Mouse (Mus musculus) left cerebral cortex, adult 11 months (tissue): Measurements from ENCODE around the gene Acad10.
"Not testable (repeated sequence)": the region's sequence is repeated elsewhere in the genome, so short reads cannot be mapped to it uniquely, and the experiment has no call there.

Experiments
- DNase-seq: peaks from one replicate; pipeline ENCODE4 v3.0.0; 2022; ENCODE audit warnings: low spot score

The Acad10 gene

GRCm38 (mm10) chr5:121656866-121657265 lies 3.4 kb downstream of the Acad10 start:
- DNase-seq, result not testable (repeated sequence)

- DNase-seq, result no peak
These were observed 5.8 kb downstream of the Acad10 start for GRCm38 (mm10) chr5:121654526-121654925.

DNA sequence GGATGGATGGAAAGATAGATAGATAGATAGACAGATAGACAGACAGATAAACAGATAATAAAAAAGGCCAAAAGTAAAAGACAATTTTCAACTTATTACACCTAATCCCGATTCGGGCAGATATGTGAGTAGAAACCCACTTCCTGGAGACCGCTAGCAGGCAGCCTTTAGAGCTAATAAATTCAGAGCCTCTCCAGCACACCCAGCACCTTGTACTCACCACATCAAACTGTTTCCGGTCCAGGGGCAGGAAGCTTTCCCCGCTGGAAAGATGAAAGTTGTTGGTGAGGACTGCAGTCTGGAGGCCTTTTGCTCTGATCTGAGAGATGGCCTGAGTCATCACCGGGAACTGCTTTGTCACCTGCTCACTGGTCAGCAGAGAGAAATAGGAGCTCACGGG lies 11.2 kb downstream of the Acad10 start:
- DNase-seq, result no peak

DNA sequence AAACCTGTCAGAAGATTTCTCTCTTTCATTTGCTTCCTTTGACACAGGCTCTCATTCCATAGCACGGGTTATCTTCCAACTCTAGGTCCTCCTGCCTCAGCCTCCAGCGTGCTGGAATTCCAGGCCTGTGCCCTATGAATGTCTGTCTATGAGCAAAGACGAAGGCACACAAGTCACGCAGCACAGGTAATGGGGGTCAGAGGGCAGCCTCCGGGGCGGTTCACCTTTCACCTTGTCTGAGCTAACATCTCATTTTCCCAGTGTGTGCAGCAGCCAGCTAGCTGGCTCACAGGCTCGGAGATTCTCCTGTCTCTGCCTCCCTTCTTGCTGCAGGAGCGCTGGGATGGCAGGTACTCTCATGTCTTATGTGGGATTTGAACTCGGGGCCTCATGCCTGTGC lies 20.7 kb downstream of the Acad10 start:
- no peak for DNase-seq

DNA sequence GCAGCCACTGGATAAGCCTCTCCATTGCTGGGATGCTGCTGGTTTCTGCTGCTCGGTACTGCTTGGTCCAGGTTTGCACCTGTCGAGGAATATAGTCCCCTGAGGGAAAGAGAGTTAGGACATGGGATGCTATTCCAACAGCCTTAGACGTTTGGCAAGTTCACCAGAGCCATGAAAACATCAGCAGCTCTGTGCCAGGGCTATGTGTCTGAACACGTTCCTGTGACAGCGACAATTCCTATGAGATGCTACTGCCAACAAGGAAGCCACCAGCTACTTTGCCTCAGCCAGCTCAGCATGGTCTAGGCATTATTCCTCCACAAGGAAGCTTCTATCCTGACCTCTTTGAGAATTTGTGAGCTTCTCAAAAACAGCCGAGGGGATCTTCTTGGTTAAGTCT lies 23.0 kb downstream of the Acad10 start:
- no peak for DNase-seq

GRCm38 (mm10) chr5:121634668-121635067 lies 25.6 kb downstream of the Acad10 start:
- DNase-seq, result no peak

- DNase-seq, result no peak
These were observed 27.5 kb downstream of the Acad10 start for GRCm38 (mm10) chr5:121632804-121633203.

DNA sequence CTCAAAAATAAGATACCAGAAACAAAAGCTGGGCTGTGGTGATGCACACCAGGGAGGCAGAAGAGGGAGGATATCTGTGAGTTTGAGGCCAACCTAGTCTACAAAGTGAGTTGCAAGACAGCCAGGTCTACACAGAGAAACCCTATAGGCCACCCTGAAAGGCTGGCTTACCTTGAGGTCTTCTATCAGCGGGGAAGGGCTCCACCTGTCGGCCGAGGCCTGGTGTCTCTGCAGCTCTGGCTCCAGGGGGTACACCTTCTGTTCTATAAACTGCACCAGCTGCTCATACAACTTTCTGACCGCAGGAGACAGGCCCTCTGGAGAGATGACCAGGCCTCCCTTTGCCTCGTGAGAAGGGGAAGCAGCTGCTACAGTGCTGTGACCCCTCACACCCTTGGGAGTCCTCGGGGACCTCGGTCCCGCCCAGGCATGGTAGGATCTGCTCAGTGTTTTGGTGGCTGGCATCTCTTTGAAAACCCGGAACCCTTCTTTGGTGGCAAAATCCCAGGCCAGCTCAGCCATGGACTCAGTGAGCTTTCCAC lies 29.1 kb downstream of the Acad10 start:
- not testable (repeated sequence) for DNase-seq

DNA sequence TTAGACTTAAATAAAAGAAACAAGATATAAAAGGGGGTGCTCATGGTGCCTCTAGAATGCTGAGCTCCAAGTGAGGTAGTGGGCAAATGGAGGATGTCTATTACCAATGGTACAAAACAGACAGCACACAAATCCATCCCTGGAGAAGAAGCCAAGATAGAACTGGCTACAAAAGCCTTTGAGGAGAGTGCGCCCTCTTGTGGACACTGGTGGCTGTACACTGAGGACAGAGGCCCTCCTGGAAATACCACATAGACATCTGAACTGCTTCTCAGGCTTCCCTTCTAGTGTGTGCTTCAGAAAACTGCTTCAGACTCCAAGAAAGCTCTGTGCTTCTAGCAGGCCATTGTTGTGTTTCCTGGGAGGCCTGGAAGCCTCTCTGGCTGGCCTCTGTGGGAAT lies 32.4 kb downstream of the Acad10 start:
- DNase-seq, result peak; percentile 51

- DNase-seq, result no peak
These were observed 37.1 kb downstream of the Acad10 start for GRCm38 (mm10) chr5:121623241-121623640.

GRCm38 (mm10) chr5:121621102-121621501 lies 39.2 kb downstream of the Acad10 start:
- no peak for DNase-seq

DNA sequence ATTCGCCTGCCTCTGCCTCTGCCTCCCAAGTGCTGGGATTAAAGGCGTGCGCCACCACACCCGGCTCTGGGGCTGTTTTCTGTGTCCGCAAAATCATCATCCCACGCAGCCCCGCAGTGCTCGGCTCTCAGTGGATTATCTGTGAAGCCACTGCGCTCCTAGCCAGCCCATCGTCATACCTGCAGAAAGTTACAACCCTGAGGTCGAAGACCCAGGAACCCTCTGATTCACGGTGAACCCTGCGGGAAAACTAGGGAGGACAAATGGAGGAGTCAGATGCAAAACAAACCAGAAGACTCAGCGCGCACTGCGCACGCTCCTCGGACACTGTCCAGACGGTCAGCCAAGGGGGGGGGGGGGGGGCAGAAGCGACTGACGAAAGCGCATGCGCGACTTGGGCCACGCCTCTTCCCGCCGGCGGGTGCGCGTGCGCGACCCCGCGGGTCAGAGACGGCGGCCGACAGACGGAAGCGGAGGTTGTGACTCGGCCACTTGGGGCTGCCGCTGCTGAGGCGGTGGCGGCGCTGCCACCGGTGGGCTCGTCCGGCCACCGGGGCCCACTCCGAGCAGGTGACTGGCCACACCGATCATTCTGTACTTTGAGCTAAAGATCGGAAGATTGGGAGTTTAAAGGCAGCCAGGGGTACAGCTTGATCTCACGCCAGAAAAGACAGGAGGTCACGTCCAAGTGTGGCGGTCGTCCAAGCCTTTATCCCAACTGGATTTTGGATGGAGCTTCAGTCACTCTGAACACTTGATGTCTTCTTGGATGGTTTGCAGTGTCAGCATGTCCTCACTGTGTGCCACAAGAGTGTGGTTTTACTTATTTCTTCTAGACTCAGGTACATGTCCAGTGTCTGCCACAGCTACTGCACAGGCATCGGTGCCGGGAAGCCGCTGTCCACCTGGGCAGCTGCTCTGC lies 41.5 kb downstream of the Acad10 start, which contains the start of gene Acad12:
TSS of gene Acad12 (minus strand) at position 347 of the 922 bp plus-strand sequence.
- peak; percentile 49 for DNase-seq

GRCm38 (mm10) chr5:121614921-121615320 lies 45.4 kb downstream of the Acad10 start:
- DNase-seq, result not testable (repeated sequence)

GRCm38 (mm10) chr5:121612036-121612435 lies 48.3 kb downstream of the Acad10 start:
- DNase-seq, result no peak

GRCm38 (mm10) chr5:121609556-121610135 lies 50.7 kb downstream of the Acad10 start:
- not testable (repeated sequence) for DNase-seq

- DNase-seq, result peak; percentile 44
These were observed 54.2 kb downstream of the Acad10 start for GRCm38 (mm10) chr5:121606151-121606550.

DNA sequence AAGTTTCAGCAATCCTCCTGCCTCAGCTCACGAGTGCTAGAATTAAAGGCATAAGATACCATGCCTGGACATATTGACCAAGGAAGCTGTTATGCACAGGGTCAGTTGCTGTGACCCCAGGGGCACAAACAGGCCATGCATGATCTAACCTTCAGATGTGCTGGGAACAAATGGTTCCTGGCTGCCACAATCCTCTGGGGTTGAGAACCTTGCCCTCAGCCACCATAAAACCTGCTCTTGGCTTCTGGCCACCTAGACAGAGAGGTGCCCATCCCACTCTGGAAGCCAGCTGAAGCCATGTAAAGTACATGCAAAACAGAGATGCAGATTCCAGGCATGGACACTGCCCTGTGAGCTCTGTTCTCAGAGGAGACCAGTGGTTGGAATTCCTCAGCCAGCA lies 56.5 kb downstream of the Acad10 start:
- DNase-seq, result not testable (repeated sequence)

DNA sequence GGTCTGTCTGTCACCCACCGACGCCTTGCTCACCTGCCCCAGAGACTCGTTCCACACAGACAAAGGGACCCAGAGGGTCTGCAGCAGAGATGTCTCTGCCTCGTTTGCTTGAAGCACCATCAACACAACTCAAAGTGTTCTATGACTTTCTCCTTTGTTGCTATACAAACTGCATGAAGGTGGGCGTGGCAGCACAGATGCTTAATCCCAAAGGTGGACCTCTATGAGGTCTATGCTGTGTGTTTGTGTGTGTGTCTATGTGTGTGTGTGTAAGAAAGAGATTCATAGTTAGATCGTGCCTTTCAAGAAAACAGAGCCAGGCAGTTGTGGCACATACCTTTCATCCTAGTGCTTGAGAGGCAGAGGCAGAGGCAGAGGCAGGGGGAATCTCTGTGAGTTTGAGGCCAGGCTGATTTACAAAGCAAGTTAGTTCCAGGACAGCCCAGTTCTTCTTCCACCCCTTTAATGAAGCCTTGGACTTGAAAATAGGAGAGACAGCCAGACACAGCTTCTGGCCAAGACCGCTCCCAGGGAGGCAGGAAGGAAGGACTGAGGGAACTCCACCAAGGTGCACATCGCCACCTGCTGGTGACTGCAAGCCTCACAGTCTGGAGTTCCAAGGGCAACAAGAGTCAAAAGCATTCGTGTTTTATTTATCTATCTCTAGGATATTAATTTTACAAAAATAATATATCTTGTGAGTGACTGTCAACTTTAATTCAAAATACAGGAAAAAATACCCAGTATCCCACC lies 58.6 kb downstream of the Acad10 start:
- peak; percentile 77 for DNase-seq

- no peak for DNase-seq
These were observed 61.3 kb downstream of the Acad10 start for GRCm38 (mm10) chr5:121598871-121599610.

GRCm38 (mm10) chr5:121597991-121598537 lies 62.2 kb downstream of the Acad10 start:
- DNase-seq, result no peak

DNA sequence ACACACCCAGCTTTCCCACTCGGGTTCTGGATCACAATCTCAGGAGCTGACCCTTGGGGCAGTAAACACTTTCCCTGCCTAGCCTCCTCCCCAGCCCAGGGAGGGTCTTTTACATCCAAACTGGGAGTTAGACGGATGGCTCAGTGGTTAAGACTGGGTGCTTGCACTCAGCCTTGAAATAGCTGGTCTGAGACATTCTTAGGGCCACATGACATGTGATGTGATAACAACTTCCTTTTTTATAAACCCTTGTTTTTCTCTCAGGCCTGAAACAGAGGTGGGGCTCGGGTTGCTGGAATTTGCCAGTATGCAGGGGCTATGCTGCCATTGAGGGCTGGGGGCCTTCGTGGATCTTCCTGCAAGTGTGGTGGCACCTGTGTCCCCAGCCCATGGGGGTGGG lies 63.0 kb downstream of the Acad10 start:
- no peak for DNase-seq
